8 mouse cellular contexts compared by ENCODE assay signal in genomic region chr5:118268987-118269386, GRCm38 (mm10). TPM values are rescaled to one million over a fixed set of nuclear protein-coding genes. Genes with fewer than 3 reads are reported as not detected.
DNase-seq lines count a peak whose midpoint lies in the region; ATAC-seq and TF ChIP-seq lines count a peak whose summit lies in the region.

No protein-coding gene starts in this region.

- H3K36me3 ChIP-seq in forebrain, embryonic 12.5 days (replicated peaks) = no peaks in the 10 kb centered on the region; the same call in 1 of the 2 replicates
- no peaks in the 10 kb centered on the region for H3K36me3 ChIP-seq in heart, postnatal 0 days (replicated peaks; ENCODE audit: control insufficient read depth, insufficient read depth, low read length)
- H3K36me3 ChIP-seq in liver, embryonic 15.5 days (replicated peaks) = no peaks in the 10 kb centered on the region
- H3K36me3 ChIP-seq in neural tube, embryonic 14.5 days (ENCODE audit: control insufficient read depth, insufficient read depth, low read length) = no peaks in the 10 kb centered on the region

- H3K27me3 ChIP-seq in forebrain, embryonic 12.5 days = peaks cover 44% of the 10 kb centered on the region
- peaks cover 62% of the 10 kb centered on the region for H3K27me3 ChIP-seq in heart, postnatal 0 days (ENCODE audit: control insufficient read depth, insufficient read depth, low read length)
- peaks cover 49% of the 10 kb centered on the region for H3K27me3 ChIP-seq in liver, embryonic 15.5 days
- H3K27me3 ChIP-seq in neural tube, embryonic 14.5 days (ENCODE audit: control insufficient read depth, insufficient read depth, low read length) = no peaks in the 10 kb centered on the region

- peaks cover 33% of the 10 kb centered on the region for H3K4me1 ChIP-seq in forebrain, embryonic 12.5 days
- no peaks in the 10 kb centered on the region for H3K4me1 ChIP-seq in heart, postnatal 0 days (ENCODE audit: control insufficient read depth, insufficient read depth)
- H3K4me1 ChIP-seq in liver, embryonic 15.5 days (replicated peaks) = peaks cover 14% of the 10 kb centered on the region; the same call in 1 of the 2 replicates
- H3K4me1 ChIP-seq in neural tube, embryonic 14.5 days (ENCODE audit: control insufficient read depth, insufficient read depth, low read length) = peaks cover 12% of the 10 kb centered on the region; the same call in 1 of the 2 replicates

- no peaks in the 10 kb centered on the region for H3K9me3 ChIP-seq in forebrain, embryonic 12.5 days
- H3K9me3 ChIP-seq in heart, postnatal 0 days (replicated peaks; ENCODE audit: control insufficient read depth, low read length) = no peaks in the 10 kb centered on the region
- no peaks in the 10 kb centered on the region for H3K9me3 ChIP-seq in liver, embryonic 15.5 days (replicated peaks)
- no peaks in the 10 kb centered on the region for H3K9me3 ChIP-seq in neural tube, embryonic 14.5 days (ENCODE audit: control insufficient read depth, low read length)

- DNase-seq in CD8-positive naive resting alpha-beta T cell, adult 2 months (ENCODE audit: low read depth in 2 of 2, low spot score in 2 of 2) = peak; percentile 64 to 73
- DNase-seq in c-Kit-negative CD71-positive TER-119-positive erythroid progenitor cells, embryonic 14.5 days (ENCODE audit: low read depth, low spot score) = peak; percentile 21
- peak; percentile 79 for DNase-seq in heart, postnatal 0 days (ENCODE audit: low spot score)
- DNase-seq in kidney, postnatal 36 days = peak; percentile 83 to 93
- DNase-seq in testis, postnatal 14 days (ENCODE audit: low spot score) = peak; percentile 73

- TF ChIP-seq CTCF in heart, postnatal 0 days (IDR thresholded peaks at IDR 0.05; ENCODE audit: low read depth) = peak; percentile 91

- peak; percentile 86 for ATAC-seq in forebrain, embryonic 12.5 days (ENCODE audit: low FRiP score)
- peak; percentile 88 for ATAC-seq in heart, postnatal 0 days (ENCODE audit: insufficient read depth, low read depth)
- peak; percentile 26; the same call in 1 of the 2 replicates for ATAC-seq in liver, embryonic 15.5 days (ENCODE audit: insufficient read depth)
- peak; percentile 91 for ATAC-seq in neural tube, embryonic 14.5 days (ENCODE audit: low read depth)

- no peak for TF ChIP-seq EP300 in heart, postnatal 0 days (IDR thresholded peaks at IDR 0.05; ENCODE audit: low read depth)

- no peak overlapping the region for H3K27ac ChIP-seq in forebrain, embryonic 12.5 days
- no peak overlapping the region for H3K27ac ChIP-seq in heart, postnatal 0 days (ENCODE audit: low read depth)
- no peak overlapping the region for H3K27ac ChIP-seq in liver, embryonic 15.5 days (replicated peaks)
- H3K27ac ChIP-seq in neural tube, embryonic 14.5 days (ENCODE audit: low read depth, low read length) = no peak overlapping the region

- H3K4me3 ChIP-seq in forebrain, embryonic 12.5 days (replicated peaks) = 0 out of 2 replicates have a peak overlapping the region, but pooled peaks have one; percentile 13
- H3K4me3 ChIP-seq in heart, postnatal 0 days (ENCODE audit: low read depth, low read length) = no peak overlapping the region
- no peak overlapping the region for H3K4me3 ChIP-seq in liver, embryonic 15.5 days (replicated peaks)
- H3K4me3 ChIP-seq in neural tube, embryonic 14.5 days (ENCODE audit: low read depth, low read length) = no peak overlapping the region

- H3K9ac ChIP-seq in forebrain, embryonic 12.5 days = 0 out of 2 replicates have a peak overlapping the region, but pooled peaks have one; percentile 21
- no peak overlapping the region for H3K9ac ChIP-seq in heart, postnatal 0 days (replicated peaks; ENCODE audit: low read depth, low read length)
- H3K9ac ChIP-seq in liver, embryonic 15.5 days = no peak overlapping the region
- H3K9ac ChIP-seq in neural tube, embryonic 14.5 days (replicated peaks; ENCODE audit: low read depth, low read length) = no peak overlapping the region; the same call in 1 of the 2 replicates

- WGBS in forebrain, embryonic 12.5 days = 2% methylated on average over 13 of the region's 13 CpGs
- WGBS in heart, postnatal 0 days = under 1% methylated on average over 13 of the region's 13 CpGs
- WGBS in liver, embryonic 15.5 days (ENCODE audit: insufficient replicate concordance) = 2% methylated on average over 13 of the region's 13 CpGs
- WGBS in neural tube, embryonic 14.5 days = 2% methylated on average over 13 of the region's 13 CpGs

- peak overlapping the region; percentile 43 for H3K4me2 ChIP-seq in forebrain, embryonic 12.5 days
- H3K4me2 ChIP-seq in heart, postnatal 0 days (ENCODE audit: low read depth, low read length) = no peak overlapping the region
- H3K4me2 ChIP-seq in liver, embryonic 15.5 days = no peak overlapping the region
- H3K4me2 ChIP-seq in neural tube, embryonic 14.5 days (ENCODE audit: low read depth, low read length) = peak overlapping the region; percentile 32; the same call in 1 of the 2 replicates

RNA-seq across cellular contexts. Expression of gene 2410131K14Rik, which starts 24.0 kb away (rescaled TPM):
- 13.2 and 13.7 TPM in 2 replicates for polyA plus RNA-seq in forebrain, embryonic 12.5 days (2016; fragmentation: Nextera tagmentation; extraction: Ambion mirVana)
- 4.1 and 7.1 TPM in 2 replicates for total RNA-seq in heart, postnatal 0 days (2014; rRNA removed; ENCODE audit: low replicate concordance)
- 5.1 and 5.9 TPM in 2 replicates for polyA plus RNA-seq in heart, postnatal 0 days (2015; fragmentation: Nextera tagmentation; extraction: Ambion mirVana)
- polyA plus RNA-seq in liver, embryonic 15.5 days (2015; fragmentation: Nextera tagmentation; extraction: Ambion mirVana) = 1.2 and 1.4 TPM in 2 replicates
- 15.7 and 16.0 TPM in 2 replicates for polyA plus RNA-seq in neural tube, embryonic 14.5 days (2014; fragmentation: Nextera tagmentation; extraction: Ambion mirVana)

RNA-seq across cellular contexts. Expression of gene Rnft2, which starts 24.1 kb away (rescaled TPM):
- 8.3 and 11.0 TPM in 2 replicates for polyA plus RNA-seq in forebrain, embryonic 12.5 days (2016; fragmentation: Nextera tagmentation; extraction: Ambion mirVana)
- total RNA-seq in heart, postnatal 0 days (2014; rRNA removed; ENCODE audit: low replicate concordance) = 1.7 and 12.7 TPM in 2 replicates
- polyA plus RNA-seq in heart, postnatal 0 days (2015; fragmentation: Nextera tagmentation; extraction: Ambion mirVana) = 0.40 and 0.70 TPM in 2 replicates
- 0.21 and 0.44 TPM in 2 replicates for polyA plus RNA-seq in liver, embryonic 15.5 days (2015; fragmentation: Nextera tagmentation; extraction: Ambion mirVana)
- 11.8 and 20.3 TPM in 2 replicates for polyA plus RNA-seq in neural tube, embryonic 14.5 days (2014; fragmentation: Nextera tagmentation; extraction: Ambion mirVana)

Comparison
In these comparisons a context has a peak if more than half of its experiments do, and no peak if none do; other contexts are left out.
1. DNase-seq: peak in every context shown above with its lines; median percentile 88 in kidney, postnatal 36 days; 79 in heart, postnatal 0 days; 73 in testis, postnatal 14 days; 68 in CD8-positive naive resting alpha-beta T cell, adult 2 months; 21 in c-Kit-negative CD71-positive TER-119-positive erythroid progenitor cells, embryonic 14.5 days.
2. ATAC-seq: peak in every context shown above with its lines; median percentile 91 in neural tube, embryonic 14.5 days; 88 in heart, postnatal 0 days; 86 in forebrain, embryonic 12.5 days; 26 in liver, embryonic 15.5 days.
3. H3K4me2 ChIP-seq: peak in forebrain, embryonic 12.5 days (single experiment) and neural tube, embryonic 14.5 days (single experiment); none in heart, postnatal 0 days (single experiment) and liver, embryonic 15.5 days (single experiment).